Mouse (Mus musculus) small intestine, adult 2 months (tissue): ENCODE data around the gene Krt23. TPM values are rescaled to one million over a fixed set of nuclear protein-coding genes. Genes with fewer than 3 reads are reported as not detected.

Experiments used
- H3K27ac ChIP-seq: fragments of 200-500 bp; 2 replicates; pipeline ENCODE4 v1.5.1; 2012; ENCODE audit warnings: low read depth, low read length, control low read depth, inconsistent platforms; ENCODE audit not compliant: insufficient read depth
- H3K27me3 ChIP-seq: fragments of 200-500 bp; 2 replicates; pipeline ENCODE4 v1.6.1; 2012; ENCODE audit warnings: mild to moderate bottlenecking, moderate library complexity, low read length, inconsistent platforms; ENCODE audit not compliant: control insufficient read depth, insufficient read depth
- H3K36me3 ChIP-seq: fragments of 200-500 bp; 2 replicates; pipeline ENCODE4 v1.6.1; 2012; ENCODE audit warnings: mild to moderate bottlenecking, low read length, control low read depth, inconsistent platforms; ENCODE audit not compliant: control insufficient read depth, insufficient read depth
- H3K4me1 ChIP-seq: fragments of 200-500 bp; 2 replicates; pipeline ENCODE4 v1.6.1; 2012; ENCODE audit warnings: low read length, inconsistent platforms, mixed read lengths; ENCODE audit not compliant: control insufficient read depth, insufficient read depth, insufficient read length
- H3K4me3 ChIP-seq: fragments of 200-500 bp; 2 replicates; pipeline ENCODE4 v1.5.1; 2012; ENCODE audit warnings: low read depth, mild to moderate bottlenecking, control low read depth, inconsistent platforms, low read length, moderate library complexity
- CTCF ChIP-seq: fragments of 200-500 bp; IDR thresholded peaks from 2 replicates; pipeline ENCODE4 v1.5.1; 2012; ENCODE audit warnings: low read depth, mild to moderate bottlenecking, control low read depth, inconsistent platforms, low read length, moderate library complexity, mixed read lengths; ENCODE audit not compliant: insufficient replicate concordance, insufficient read length; ENCODE audit errors: extremely low read depth
- POLR2A ChIP-seq: fragments of 200-500 bp; IDR thresholded peaks from 2 replicates; pipeline ENCODE4 v1.6.1; 2012; ENCODE audit warnings: low read depth, mild to moderate bottlenecking, control low read depth, inconsistent platforms, low read length, moderate library complexity
- WGBS: fragments of 180-500 bp; shearing (Covaris S2); methylation state at CpG from one replicate; pipeline ENCODE4 v1.1.7; 2018; 5-methylcytosine and 5-hydroxymethylcytosine counted together
- polyA plus RNA-seq: library from polyadenylated mRNA; depleted of rRNA; stranded (reverse); fragments of >200 nt; gene quantifications from 2 replicates; pipeline ENCODE4 v1.2.3, GENCODE M21; 2012

The Krt23 gene
- polyA plus RNA-seq, 1 experiment = 4.4 TPM

DNA sequence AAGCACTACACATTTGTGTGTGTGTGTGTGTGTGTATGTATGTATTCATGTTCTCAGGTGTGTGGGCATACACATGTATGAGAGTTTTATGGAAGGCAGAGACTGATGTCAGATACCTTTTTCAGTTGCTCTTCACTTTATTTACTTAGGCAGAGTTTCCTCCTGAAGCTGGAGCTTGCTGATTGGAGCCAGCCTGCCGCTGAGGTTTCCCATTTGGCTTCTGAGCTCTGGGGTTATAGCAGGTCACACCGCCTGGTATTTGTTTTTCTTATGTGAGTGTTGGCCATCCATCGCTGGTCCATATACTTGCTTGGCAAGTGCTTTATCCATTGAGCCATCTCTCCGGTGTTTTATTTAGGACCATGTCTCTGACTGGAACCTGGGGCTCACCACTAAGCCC is 23.7 kb downstream of the Krt23 start:
- Histone ChIP-seq H3K27ac (no peak overlapping the region), H3K4me1 (peaks cover 4% of the 10 kb centered on the region; the same call in 1 of the 2 replicates), H3K36me3 (no peaks in the 10 kb centered on the region), H3K27me3 (no peaks in the 10 kb centered on the region), H3K4me3 (no peak overlapping the region)
- 14% methylated on average over 4 of the region's 4 CpGs for WGBS
- TF ChIP-seq CTCF = no peak
- no peak for TF ChIP-seq POLR2A

GRCm38 (mm10) chr11:99468566-99468965 is 24.4 kb downstream of the Krt23 start:
- 29% methylated on average over 11 of the region's 11 CpGs for WGBS
- Histone ChIP-seq H3K27ac (no peak overlapping the region), H3K36me3 (no peaks in the 10 kb centered on the region), H3K4me3 (no peak overlapping the region), H3K4me1 (peaks cover 3% of the 10 kb centered on the region; the same call in 1 of the 2 replicates), H3K27me3 (no peaks in the 10 kb centered on the region)
- TF ChIP-seq POLR2A (no peak), CTCF (no peak)

GRCm38 (mm10) chr11:99466316-99466715 is 26.6 kb downstream of the Krt23 start:
- Histone ChIP-seq H3K27me3 (no peaks in the 10 kb centered on the region), H3K27ac (no peak overlapping the region), H3K4me3 (no peak overlapping the region), H3K36me3 (no peaks in the 10 kb centered on the region), H3K4me1 (peaks cover 4% of the 10 kb centered on the region; the same call in 1 of the 2 replicates)
- TF ChIP-seq POLR2A = no peak
- TF ChIP-seq CTCF = no peak
- WGBS = 49% methylated on average over 7 of the region's 7 CpGs

GRCm38 (mm10) chr11:99464836-99465235 is 28.1 kb downstream of the Krt23 start:
- no peak overlapping the region for H3K27ac ChIP-seq
- H3K4me1 ChIP-seq = peaks cover 8% of the 10 kb centered on the region; the same call in 1 of the 2 replicates
- no peaks in the 10 kb centered on the region for H3K36me3 ChIP-seq
- H3K27me3 ChIP-seq = no peaks in the 10 kb centered on the region
- no peak overlapping the region for H3K4me3 ChIP-seq
- 4% methylated on average over 5 of the region's 5 CpGs for WGBS
- TF ChIP-seq CTCF = peak; percentile 73; the same call in 1 of the 2 replicates
- no peak for TF ChIP-seq POLR2A

DNA sequence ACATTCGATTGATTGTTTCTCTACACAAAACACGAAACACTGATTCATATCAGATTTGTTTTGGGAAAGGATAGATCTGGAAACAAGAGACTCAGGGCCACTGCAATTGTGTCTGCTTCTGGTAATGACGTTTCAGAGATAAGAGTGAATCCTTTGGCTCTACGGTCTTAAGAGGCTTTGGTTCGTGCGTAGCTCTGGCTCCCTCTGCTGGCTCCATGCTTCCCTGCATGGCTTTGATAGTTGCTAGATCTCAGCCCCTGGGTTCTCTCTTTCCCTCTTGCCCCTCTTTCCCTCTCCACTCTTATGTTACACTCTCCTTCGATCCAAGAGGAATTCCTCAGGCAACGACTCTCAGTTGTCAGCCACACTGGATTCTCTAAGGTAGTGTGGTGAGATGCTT is 29.8 kb downstream of the Krt23 start:
- WGBS = 7% methylated on average over 8 of the region's 8 CpGs
- Histone ChIP-seq H3K27ac (no peak overlapping the region), H3K27me3 (no peaks in the 10 kb centered on the region), H3K4me3 (no peak overlapping the region), H3K36me3 (no peaks in the 10 kb centered on the region), H3K4me1 (peaks cover 10% of the 10 kb centered on the region)
- TF ChIP-seq CTCF (peak; percentile 96; the same call in 1 of the 2 replicates), POLR2A (no peak)

- TF ChIP-seq POLR2A (no peak), CTCF (0 out of 2 replicates have a peak, but pooled peaks have one; percentile 8)
- 23% methylated on average over 7 of the region's 7 CpGs for WGBS
- peak overlapping the region; percentile 51; the same call in 1 of the 2 replicates for H3K4me3 ChIP-seq
- H3K36me3 ChIP-seq = no peaks in the 10 kb centered on the region
- peaks cover 10% of the 10 kb centered on the region for H3K4me1 ChIP-seq
- H3K27me3 ChIP-seq = no peaks in the 10 kb centered on the region
- peak overlapping the region; percentile 95 for H3K27ac ChIP-seq
Observed at GRCm38 (mm10) chr11:99461736-99462135, 31.2 kb downstream of the Krt23 start.

DNA sequence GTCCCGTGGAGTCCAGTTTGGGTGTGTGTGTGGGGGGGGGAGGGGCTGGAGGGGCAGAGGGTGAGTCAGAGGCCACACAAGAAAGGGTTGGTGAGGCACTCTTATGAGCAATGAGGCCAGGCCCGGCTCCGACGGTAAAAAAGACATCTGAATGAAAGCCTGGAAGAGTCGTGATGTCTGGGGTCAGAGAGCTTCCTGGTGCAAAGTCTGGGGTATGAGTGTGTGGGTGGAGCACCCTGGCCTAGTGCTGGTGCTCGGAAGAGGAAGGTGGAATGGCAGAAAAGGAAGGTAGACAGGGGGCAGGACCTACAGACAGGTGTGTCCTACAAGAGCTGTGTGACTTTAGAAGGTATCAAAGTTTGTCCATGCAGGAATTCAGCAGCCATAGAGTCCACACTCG is 34.0 kb downstream of the Krt23 start:
- TF ChIP-seq POLR2A (no peak), CTCF (no peak)
- Histone ChIP-seq H3K27me3 (no peaks in the 10 kb centered on the region), H3K4me1 (peaks cover 16% of the 10 kb centered on the region), H3K36me3 (no peaks in the 10 kb centered on the region), H3K27ac (peak overlapping the region; percentile 96), H3K4me3 (no peak overlapping the region)
- WGBS = 19% methylated on average over 7 of the region's 7 CpGs
